Mouse (Mus musculus): ENCODE data around the gene Ms4a4c.
"Not testable (repeated sequence)": the region's sequence is repeated elsewhere in the genome, so short reads cannot be mapped to it uniquely, and the experiment has no call there.

Gene Ms4a4c

GRCm38 (mm10) chr19:11464795-11465194, 60.2 kb downstream of the Ms4a4c start:
- not testable (repeated sequence) for DNase-seq (ENCODE audit: low read depth, low spot score)

GRCm38 (mm10) chr19:11466471-11466870, 61.9 kb downstream of the Ms4a4c start:
- DNase-seq (ENCODE audit: low read depth, low spot score): no peak

DNA sequence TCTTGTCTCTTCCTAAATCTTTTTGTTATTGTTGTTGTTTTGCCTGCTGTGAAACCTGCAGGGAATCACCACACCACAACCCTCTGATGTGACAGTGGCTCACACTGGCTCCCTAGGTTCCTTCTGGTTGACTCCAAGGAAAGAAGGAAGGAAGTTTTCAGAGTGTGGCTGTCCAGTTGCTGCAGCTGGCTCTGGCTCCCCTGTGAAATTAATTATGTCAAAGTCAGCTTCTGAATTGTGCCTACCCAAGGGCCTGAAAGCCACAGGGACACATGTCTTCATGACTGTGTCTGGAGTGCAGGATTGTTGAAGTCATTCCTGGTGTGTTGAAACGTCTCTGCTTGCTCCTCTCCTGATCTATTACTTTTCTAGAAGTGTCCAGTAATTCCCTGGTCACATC, 63.8 kb downstream of the Ms4a4c start:
- not testable (repeated sequence) for DNase-seq (ENCODE audit: low read depth, low spot score)

- DNase-seq (ENCODE audit: low read depth, low spot score): not testable (repeated sequence)
These were observed 64.6 kb downstream of the Ms4a4c start, which contains the start of gene Ms4a6c for GRCm38 (mm10) chr19:11469215-11469614. TSS of gene Ms4a6c (plus strand) at chr19:11469366.

Measured in ES-CJ7 (cell line).